Mouse (Mus musculus) myocyte (in vitro differentiated cells): ENCODE measurements around the gene Cd276. TPM values are rescaled to one million over a fixed set of nuclear protein-coding genes. Genes with fewer than 3 reads are reported as not detected.

Source experiments
- H3K27me3 ChIP-seq: one replicate; pipeline ENCODE4 v1.6.1; 2011; ENCODE audit not compliant: control insufficient read depth, insufficient read depth, insufficient read length
- H3K36me3 ChIP-seq: one replicate; pipeline ENCODE4 v1.6.1; 2011; ENCODE audit not compliant: control insufficient read depth, insufficient read depth
- H3K4me2 ChIP-seq: one replicate; pipeline ENCODE4 v1.6.1; 2011; ENCODE audit warnings: low read depth, control low read depth
- H3K4me3 ChIP-seq: one replicate; pipeline ENCODE4 v1.5.1; 2011; ENCODE audit warnings: mild to moderate bottlenecking, control low read depth, moderate library complexity
- H3K79me2 ChIP-seq: one replicate; pipeline ENCODE4 v1.6.1; 2011; ENCODE audit not compliant: control insufficient read depth, insufficient read depth
- H3ac ChIP-seq: one replicate; pipeline ENCODE4 v1.6.1; 2011; ENCODE audit not compliant: control insufficient read depth, insufficient read length
- CEBPB ChIP-seq: IDR thresholded peaks from 2 replicates; pipeline ENCODE4 v1.6.1; 2011; ENCODE audit warnings: mild to moderate bottlenecking, moderate library complexity; ENCODE audit not compliant: poor library complexity, insufficient read depth, severe bottlenecking
- E2F4 ChIP-seq: IDR thresholded peaks from one replicate; pipeline ENCODE4 v1.6.1; 2011; ENCODE audit warnings: mild to moderate bottlenecking, control low read depth, moderate library complexity; ENCODE audit not compliant: insufficient read depth
- MAX ChIP-seq: IDR thresholded peaks from one replicate; pipeline ENCODE4 v1.6.1; 2011; ENCODE audit warnings: low read depth, mild to moderate bottlenecking, control low read depth
- MYOD1 ChIP-seq, 3 experiments: IDR thresholded peaks; one replicate each; pipeline ENCODE4 v1.6.1; 2011; ENCODE audit warnings: control low read depth in 2 of 3, low read depth in 2 of 3, mild to moderate bottlenecking in 2 of 3, moderate library complexity in 1 of 3; ENCODE audit not compliant: insufficient read length in 2 of 3, control insufficient read depth in 1 of 3
- MYOG ChIP-seq, 3 experiments: IDR thresholded peaks; one replicate each; pipeline ENCODE4 v1.6.1; 2011; ENCODE audit warnings: control low read depth in 2 of 3, low read depth in 2 of 3, mild to moderate bottlenecking in 2 of 3; ENCODE audit not compliant: insufficient read length in 2 of 3, control insufficient read depth in 1 of 3, insufficient read depth in 1 of 3
- POLR2A ChIP-seq: IDR thresholded peaks from one replicate; pipeline ENCODE4 v1.6.1; 2011; ENCODE audit warnings: low read depth, mild to moderate bottlenecking, control low read depth, moderate library complexity; ENCODE audit not compliant: insufficient read length
- POLR2AphosphoS2 ChIP-seq: IDR thresholded peaks from one replicate; pipeline ENCODE4 v1.6.1; 2011; ENCODE audit warnings: low read depth, control low read depth; ENCODE audit not compliant: insufficient read length
- REST ChIP-seq: IDR thresholded peaks from one replicate; pipeline ENCODE4 v1.6.1; 2011; ENCODE audit warnings: mild to moderate bottlenecking, control low read depth, moderate library complexity; ENCODE audit not compliant: insufficient read depth, insufficient read length
- SRF ChIP-seq: IDR thresholded peaks from one replicate; pipeline ENCODE4 v1.6.1; 2011; ENCODE audit warnings: low read depth; ENCODE audit not compliant: control insufficient read depth, insufficient read length
- TCF12 ChIP-seq: IDR thresholded peaks from one replicate; pipeline ENCODE4 v1.6.1; 2011; ENCODE audit warnings: mild to moderate bottlenecking, control low read depth; ENCODE audit not compliant: poor library complexity, insufficient read depth, severe bottlenecking
- TCF3 ChIP-seq: IDR thresholded peaks from one replicate; pipeline ENCODE4 v1.6.1; 2011; ENCODE audit warnings: low read depth, control low read depth; ENCODE audit not compliant: insufficient read length
- USF1 ChIP-seq: IDR thresholded peaks from one replicate; pipeline ENCODE4 v1.6.1; 2011; ENCODE audit warnings: low read depth, mild to moderate bottlenecking, control low read depth, moderate library complexity
- polyA plus RNA-seq: library from polyadenylated mRNA; unstranded; fragments of >200 nt; fragmentation: generic; extraction: Trizol; gene quantifications from one replicate; pipeline ENCODE4 v1.2.1, GENCODE M21; 2012; ENCODE audit warnings: missing spikeins

The Cd276 gene
- polyA plus RNA-seq, 1 experiment: 49.5 TPM

DNA sequence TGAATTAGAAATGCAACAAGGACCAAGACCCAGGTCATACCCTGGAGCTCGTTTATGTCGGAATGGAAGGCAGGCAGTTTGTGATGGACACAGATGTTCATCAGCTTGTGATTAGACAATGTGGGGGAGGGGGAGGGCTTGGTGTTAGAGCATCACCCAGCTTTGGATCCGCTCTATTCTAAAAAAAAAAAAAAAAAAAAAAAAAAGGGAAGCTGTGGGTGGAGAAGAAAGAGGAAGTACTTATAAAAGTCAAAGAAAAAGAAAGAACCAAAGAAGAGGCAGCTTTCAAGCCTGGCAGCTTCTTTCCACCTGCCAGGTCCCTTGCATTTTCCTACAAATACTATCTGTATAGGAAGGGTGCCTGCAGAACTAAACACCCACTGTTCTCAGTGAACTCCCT lies 17.5 kb downstream of the Cd276 start:
- Histone ChIP-seq H3K4me2 (no peak overlapping the region), H3K4me3 (no peak overlapping the region), H3K36me3 (peaks cover 18% of the 10 kb centered on the region), H3K27me3 (no peaks in the 10 kb centered on the region), H3K79me2 (peaks cover 7% of the 10 kb centered on the region), H3ac (no peak overlapping the region)
- TF ChIP-seq SRF (no peak), POLR2AphosphoS2 (no peak), CEBPB (no peak), POLR2A (no peak), USF1 (no peak), MAX (no peak)

DNA sequence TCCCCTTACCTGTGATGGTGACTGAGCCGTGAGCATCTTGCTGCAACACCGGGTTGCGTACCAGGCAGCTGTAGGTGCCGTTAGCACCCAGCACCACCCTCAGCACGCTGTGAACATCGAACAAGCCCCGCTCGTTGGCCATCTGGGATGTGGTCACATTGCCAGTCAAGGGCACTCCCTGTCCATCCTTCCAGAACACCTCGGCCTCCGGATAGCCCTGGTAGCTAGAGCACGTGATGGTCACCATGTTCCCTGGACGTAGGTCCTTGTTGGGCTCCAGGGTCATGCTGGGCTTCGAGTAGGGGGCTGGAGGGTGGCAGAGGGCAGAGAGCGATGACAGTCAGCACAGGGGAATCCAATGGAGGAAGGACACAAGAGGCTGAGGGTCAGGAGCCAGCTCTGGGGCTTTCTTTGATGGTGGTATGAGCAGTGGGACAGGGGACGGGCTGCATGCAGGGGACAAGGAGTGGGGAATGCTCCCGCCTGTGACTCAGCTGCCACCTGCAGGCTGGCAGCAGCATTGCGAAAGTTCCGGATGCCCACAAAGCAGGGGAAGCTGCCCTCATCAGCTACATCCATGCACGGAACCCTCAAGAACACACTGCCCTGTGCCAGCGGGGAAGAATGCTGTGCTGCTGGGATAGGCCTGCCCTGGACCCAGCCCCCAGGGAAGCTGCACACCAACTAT lies 19.6 kb downstream of the Cd276 start:
- Histone ChIP-seq H3K27me3 (no peaks in the 10 kb centered on the region), H3ac (no peak overlapping the region), H3K4me3 (no peak overlapping the region), H3K4me2 (no peak overlapping the region), H3K79me2 (no peaks in the 10 kb centered on the region), H3K36me3 (peaks cover 18% of the 10 kb centered on the region)
- TF ChIP-seq POLR2A (no peak), CEBPB (no peak), MYOG (IDR thresholded peaks at IDR 0.05; ENCODE audit: control insufficient read depth in 1 of 3, insufficient read depth in 1 of 3, insufficient read length in 2 of 3, low read depth in 2 of 3) (no peak), SRF (no peak), MAX (no peak), TCF3 (no peak), USF1 (no peak)

DNA sequence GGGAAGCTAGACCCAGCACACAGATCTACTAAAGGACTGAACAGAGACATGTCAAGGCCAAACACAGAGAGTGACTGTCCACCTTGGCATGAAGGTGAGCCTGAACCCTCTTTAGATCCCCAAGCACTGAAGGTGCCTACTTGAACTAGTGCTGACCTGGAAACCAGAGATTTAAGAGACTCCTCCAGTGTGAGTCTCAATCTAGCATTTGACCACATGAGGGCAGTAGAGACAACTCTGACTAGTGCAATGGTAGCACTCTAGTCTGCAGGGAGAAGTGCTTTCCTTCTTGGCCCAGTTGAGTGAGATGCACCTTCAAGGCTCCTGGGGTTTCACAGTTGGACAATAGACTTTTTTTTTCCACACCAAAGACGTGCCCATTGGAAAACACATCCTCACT lies 20.5 kb downstream of the Cd276 start:
- Histone ChIP-seq H3K27me3 (no peaks in the 10 kb centered on the region), H3K4me2 (no peak overlapping the region), H3K36me3 (peaks cover 14% of the 10 kb centered on the region), H3K79me2 (no peaks in the 10 kb centered on the region), H3ac (no peak overlapping the region), H3K4me3 (no peak overlapping the region)
- TF ChIP-seq POLR2AphosphoS2: no peak
- TF ChIP-seq REST: no peak
- TF ChIP-seq E2F4: no peak
- no peak for TF ChIP-seq MAX
- TF ChIP-seq TCF3: no peak
- TF ChIP-seq MYOG (IDR thresholded peaks at IDR 0.05; ENCODE audit: control insufficient read depth in 1 of 3, insufficient read depth in 1 of 3, insufficient read length in 2 of 3, low read depth in 2 of 3): no peak
- no peak for TF ChIP-seq SRF
- no peak for TF ChIP-seq CEBPB
- TF ChIP-seq TCF12: no peak
- no peak for TF ChIP-seq USF1
- TF ChIP-seq MYOD1 (IDR thresholded peaks at IDR 0.05; ENCODE audit: control insufficient read depth in 1 of 3, insufficient read length in 2 of 3, low read depth in 2 of 3): no peak
- TF ChIP-seq POLR2A: no peak

DNA sequence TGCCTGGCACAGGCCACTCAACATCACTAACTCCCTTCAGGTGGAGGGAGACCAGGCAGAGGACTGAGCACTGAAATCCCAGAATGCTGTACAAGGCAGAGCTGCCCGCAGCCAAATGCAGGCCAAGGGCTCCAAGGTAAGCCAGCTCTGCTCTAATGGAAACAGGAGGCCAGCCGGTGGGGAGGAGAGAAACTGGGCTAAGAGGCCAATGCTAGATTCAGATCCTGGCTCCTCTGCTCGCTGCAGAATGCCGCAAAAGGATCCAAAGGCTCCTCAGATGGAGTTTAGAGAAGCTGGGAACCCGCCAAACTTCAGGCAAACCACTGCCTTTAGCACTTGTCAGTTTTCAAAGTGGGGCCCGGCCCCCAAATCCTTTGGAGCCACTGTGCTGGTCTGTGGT lies 21.9 kb downstream of the Cd276 start:
- H3K4me3 ChIP-seq: no peak overlapping the region
- H3K36me3 ChIP-seq: peaks cover 20% of the 10 kb centered on the region
- no peak overlapping the region for H3K4me2 ChIP-seq
- TF ChIP-seq MAX (no peak), USF1 (no peak), MYOD1 (IDR thresholded peaks at IDR 0.05; ENCODE audit: control insufficient read depth in 1 of 3, insufficient read length in 2 of 3, low read depth in 2 of 3) (no peak), POLR2AphosphoS2 (no peak), SRF (no peak), TCF3 (no peak), MYOG (IDR thresholded peaks at IDR 0.05; ENCODE audit: control insufficient read depth in 1 of 3, insufficient read depth in 1 of 3, insufficient read length in 2 of 3, low read depth in 2 of 3) (no peak), POLR2A (no peak), TCF12 (no peak), CEBPB (no peak), E2F4 (no peak), REST (no peak)
- no peaks in the 10 kb centered on the region for H3K27me3 ChIP-seq
- no peaks in the 10 kb centered on the region for H3K79me2 ChIP-seq
- no peak overlapping the region for H3ac ChIP-seq

DNA sequence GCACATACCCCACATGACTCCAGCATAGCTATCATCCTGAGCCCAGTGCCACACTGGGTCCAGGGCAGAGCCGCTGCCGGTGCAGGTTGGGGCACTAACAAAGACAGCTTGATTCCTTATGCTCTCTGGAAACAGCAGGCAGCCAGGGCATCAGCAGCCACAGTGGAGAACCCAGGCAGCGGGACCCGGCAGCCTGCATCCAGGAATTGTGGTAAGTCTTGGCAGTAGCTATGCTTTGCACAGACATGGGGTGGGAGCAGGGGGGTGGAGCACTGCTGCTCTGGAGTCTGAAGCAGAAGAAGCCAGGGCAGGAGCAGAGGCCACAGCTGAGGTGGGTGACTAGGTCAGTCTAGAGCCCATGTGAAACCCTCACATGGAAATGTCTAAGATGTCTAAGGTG lies 23.0 kb downstream of the Cd276 start:
- Histone ChIP-seq H3K79me2 (no peaks in the 10 kb centered on the region), H3K36me3 (peaks cover 18% of the 10 kb centered on the region), H3K4me2 (no peak overlapping the region), H3K27me3 (no peaks in the 10 kb centered on the region), H3K4me3 (no peak overlapping the region), H3ac (no peak overlapping the region)
- TF ChIP-seq POLR2A (no peak), TCF12 (no peak), MAX (no peak)
